Mouse (Mus musculus) naive thymus-derived CD4-positive, alpha-beta T cell, adult 2 months (primary cell): ENCODE measurements around the gene Cyb561d1.
A peak's percentile ranks its signal among the peaks of the same experiment; 100 is the strongest.
"Not testable (repeated sequence)": the region's sequence is repeated elsewhere in the genome, so short reads cannot be mapped to it uniquely, and the experiment has no call there.

Experiments used
- DNase-seq: peaks from one replicate; pipeline ENCODE4 v3.0.0-alpha.2; 2011; ENCODE audit warnings: low read depth

The Cyb561d1 gene

DNA sequence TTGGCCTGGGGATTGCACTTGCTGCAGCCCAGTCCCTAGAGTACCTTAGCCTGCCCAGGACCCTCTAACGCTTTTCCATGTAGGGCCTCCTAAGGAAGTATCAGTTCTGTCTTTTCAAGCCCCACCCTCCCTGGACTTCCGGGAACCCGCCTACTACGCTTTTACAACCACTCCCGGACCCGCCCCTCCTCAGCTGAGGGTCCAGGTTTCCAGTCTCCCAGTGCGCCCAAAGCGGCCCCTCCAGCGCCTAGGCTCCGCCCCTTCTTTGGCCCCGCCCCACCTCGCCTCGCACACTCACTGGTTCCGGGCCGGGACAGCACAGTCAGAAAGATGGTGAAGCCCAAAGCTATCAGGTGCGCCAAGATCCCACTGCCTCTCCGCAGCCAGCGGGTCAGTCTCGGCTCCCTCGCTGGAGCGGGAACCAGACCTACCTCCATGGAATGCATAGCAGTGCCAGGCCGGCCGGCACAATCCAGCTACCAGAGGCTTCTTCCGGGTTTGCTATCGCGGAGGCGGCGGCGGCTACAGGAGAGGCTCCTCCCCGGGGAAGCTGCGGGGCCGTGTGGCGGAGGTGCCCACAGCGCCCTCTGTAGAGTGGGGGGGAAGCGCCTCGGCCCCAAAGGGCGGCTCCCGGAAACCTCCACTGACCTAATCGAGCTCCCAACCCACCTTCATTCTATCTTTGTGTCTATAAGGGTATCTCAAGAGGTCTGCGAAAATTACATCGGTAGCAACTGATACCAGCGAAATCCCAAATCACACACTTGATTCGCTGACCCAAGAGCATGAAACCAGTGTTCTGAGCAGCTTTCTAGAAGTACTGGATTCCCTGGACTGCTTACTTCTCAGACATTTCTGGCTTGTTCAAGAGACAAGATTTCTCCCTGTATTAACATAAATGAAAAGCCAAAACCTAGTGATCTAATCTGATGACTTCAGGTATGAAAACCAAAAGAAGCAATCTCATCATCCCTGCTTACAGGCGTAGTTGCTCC is at the start of gene Cyb561d1:
Cyb561d1 (minus strand) TSS at position 884 of the 995 bp plus-strand sequence.
- DNase-seq: peak; percentile 93

- DNase-seq: no peak
Measured at GRCm38 (mm10) chr3:108246857-108247256, 45.8 kb upstream of the Cyb561d1 start.

DNA sequence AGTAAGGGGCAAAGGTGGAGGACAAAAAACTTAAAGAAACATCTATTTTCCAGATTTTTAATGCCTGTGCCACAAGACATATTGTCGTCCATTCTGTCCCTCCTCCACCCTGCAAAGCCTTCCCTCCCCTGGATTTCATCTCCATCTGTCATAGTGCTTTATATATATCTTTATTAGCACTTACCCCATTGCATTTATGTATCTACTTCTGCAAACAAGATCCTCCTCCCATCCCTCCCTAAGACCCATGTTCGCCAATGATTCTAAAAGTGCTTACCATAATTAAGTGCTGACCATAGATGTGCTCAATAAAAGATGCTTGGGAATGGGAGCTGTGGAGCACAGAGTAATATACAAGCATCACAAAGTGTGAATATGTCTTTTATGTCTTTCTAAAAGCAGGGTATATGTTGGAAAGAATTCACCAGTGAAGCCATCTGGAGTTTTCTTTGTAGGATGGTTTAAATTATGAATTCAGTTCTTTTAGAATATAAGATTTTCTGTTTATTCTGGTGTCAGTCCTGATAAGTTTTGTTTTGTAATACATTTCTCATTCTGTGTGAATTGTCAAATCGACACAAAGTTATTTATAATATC is 40.3 kb upstream of the Cyb561d1 start:
- DNase-seq: no peak

DNA sequence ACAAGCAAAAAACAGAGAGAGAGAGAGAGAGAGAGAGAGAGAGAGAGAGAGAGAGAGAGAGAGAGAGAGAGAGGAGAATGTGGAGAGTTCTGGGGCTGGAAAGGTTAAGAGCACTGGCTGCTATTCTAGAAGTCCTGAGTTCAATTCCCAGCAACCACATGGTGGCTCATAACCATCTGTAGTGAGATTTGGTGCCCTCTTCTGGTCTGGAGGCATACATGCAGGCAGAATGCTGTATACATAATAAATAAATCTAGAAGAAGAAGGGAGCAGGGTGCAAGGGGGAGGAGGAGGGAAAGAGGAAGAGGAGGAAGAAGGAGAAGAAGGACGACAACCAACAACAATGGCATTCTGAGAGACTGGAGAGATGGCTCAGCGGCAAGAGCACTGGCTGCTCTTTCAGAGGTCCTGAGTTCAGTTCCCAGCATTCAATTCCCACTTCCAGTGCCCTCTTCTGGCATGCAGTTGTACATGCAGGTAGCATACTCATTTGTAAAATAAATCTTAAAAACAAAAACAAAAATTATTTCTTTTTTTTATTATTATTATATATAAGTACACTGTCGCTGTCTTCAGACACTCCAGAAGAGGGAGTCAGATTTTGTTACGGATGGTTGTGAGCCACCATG is 36.6 kb upstream of the Cyb561d1 start:
- not testable (repeated sequence) for DNase-seq

DNA sequence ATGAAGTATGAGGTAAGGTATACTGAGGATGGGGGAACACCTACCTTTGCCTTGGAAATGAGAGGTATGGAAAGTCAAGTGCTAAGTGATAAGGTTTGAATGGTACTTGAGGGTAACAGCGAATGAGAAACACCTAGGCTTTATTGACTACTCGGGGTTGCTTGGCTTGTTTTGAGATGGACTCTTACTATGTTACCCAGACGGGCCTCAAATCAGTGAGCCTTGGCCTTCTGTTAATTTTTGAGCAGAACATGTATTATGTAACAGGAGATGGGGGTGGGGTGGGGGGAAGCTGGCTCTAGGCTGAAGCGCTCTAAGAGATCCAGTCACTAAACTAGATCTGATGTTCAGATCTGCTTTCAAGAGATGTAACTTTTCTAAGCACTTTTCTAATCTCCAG is 30.6 kb upstream of the Cyb561d1 start:
- DNase-seq: no peak

DNA sequence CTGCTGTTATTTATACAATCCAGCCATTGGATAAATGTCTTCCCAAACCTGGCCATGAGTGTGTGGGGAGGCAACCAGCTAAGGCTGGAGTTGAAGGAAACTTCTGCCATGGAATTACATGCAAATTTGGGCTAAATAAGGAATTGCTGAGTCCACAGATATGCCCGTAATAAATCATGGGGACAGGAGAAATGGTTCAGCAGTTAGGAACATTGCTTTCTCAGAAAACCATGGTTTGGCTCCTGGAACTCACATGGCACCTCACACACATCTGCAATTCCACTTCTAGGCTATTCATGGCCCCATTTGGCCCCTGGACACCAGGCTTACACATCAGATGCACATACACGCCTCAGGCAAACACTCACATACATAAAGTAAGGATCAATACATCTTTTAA is 26.5 kb upstream of the Cyb561d1 start:
- no peak for DNase-seq

GRCm38 (mm10) chr3:108226558-108227350 is 25.7 kb upstream of the Cyb561d1 start, which contains the start of gene Sypl2:
Gene Sypl2, minus strand, starts transcription at chr3:108226648.
- peak; percentile 42 for DNase-seq

DNA sequence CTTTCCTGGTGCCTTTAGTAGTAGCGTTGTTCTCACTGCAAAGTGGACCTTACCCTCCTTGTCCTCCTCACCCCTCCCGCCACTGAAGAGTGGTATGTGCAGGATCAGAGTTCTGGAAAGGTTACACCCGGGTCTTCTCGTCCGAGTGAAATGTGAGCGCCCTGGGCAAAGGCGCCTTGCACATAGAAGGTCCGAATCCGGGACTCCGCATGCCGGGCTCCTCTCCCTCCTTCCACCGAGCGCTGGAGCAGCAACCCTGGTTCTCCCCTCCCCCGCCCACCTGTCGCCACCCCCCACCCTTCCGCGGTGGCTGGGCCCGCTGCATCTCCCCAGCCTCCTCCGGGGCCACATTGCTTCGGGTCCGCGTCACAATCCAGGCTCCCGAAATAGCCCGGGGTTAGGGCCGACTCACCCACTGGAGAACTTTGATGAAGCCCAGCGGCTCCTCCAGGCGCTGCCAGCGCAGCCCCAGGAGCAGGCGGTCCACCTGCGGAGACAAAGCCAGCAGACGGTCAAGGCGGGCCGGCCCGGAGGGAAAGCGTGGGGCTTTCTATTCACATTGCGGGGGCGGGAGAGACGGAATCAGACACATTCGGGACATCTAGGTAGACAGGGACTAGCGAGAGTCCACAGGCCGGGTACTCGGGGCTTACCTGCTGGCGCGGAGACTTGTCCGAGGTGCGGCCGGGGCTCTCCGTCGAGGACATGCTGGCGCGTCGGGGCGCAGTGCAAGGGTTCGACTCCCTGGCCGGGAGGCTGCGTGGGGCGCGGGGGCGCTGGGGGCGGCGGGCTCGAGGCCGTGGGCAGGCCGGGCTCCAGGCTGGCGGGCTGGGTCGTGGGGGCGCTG is 24.9 kb upstream of the Cyb561d1 start:
- DNase-seq: peak; percentile 25

DNA sequence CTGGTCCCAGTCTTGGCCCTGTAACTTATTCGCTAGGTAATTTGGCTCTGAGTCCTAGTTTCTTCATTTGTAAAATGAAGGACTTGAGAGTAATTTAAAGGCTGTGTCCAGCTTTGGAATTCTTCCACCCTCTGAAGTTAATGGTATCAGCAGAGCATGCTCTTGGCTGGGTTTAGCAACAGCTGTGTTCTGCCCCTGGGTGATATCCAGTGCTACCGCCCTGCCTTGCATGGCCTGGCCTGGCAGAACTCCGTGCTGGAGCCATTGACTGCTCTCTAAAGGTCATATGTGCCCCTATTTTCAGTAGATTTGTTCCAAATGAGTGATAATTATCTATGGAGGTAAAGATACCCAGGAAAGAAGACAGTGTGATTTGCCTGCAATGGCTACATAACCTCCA is 19.6 kb upstream of the Cyb561d1 start:
- no peak for DNase-seq

- DNase-seq: no peak
Measured at GRCm38 (mm10) chr3:108214734-108215133, 13.7 kb upstream of the Cyb561d1 start.

GRCm38 (mm10) chr3:108212406-108212805 is 11.4 kb upstream of the Cyb561d1 start:
- DNase-seq: no peak

GRCm38 (mm10) chr3:108211845-108212244 is 10.8 kb upstream of the Cyb561d1 start:
- DNase-seq: no peak

- DNase-seq: no peak
Measured at GRCm38 (mm10) chr3:108210771-108211139, 9.7 kb upstream of the Cyb561d1 start, which contains the start of gene Atxn7l2. Gene Atxn7l2, minus strand, starts transcription at chr3:108210934.

- DNase-seq: peak; percentile 98
Measured at GRCm38 (mm10) chr3:108209946-108210770, 9.1 kb upstream of the Cyb561d1 start.

DNA sequence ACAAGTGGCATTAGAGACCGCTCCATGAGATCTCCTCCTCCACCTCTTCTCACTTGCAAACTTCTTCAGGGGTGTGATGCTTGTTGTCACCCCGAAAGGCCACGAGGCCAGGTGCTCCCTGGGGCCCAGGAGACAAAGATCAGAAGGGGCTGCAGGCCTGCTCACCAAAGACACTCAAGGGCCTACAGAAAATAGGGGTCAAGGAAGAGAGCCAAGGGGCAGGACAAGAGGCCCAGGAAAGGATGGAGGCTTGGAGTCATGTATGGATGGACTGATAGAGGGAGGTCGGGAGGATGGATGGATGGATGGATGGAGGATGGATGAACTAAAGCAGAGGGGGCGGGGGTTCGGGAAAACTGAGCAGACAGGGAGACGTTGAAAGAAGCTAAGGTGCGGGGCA is 8.5 kb upstream of the Cyb561d1 start:
- DNase-seq: peak; percentile 30

- no peak for DNase-seq
Measured at GRCm38 (mm10) chr3:108209001-108209400, 8.0 kb upstream of the Cyb561d1 start.

GRCm38 (mm10) chr3:108206731-108207375 is 5.8 kb upstream of the Cyb561d1 start:
- no peak for DNase-seq

- DNase-seq: no peak
Measured at GRCm38 (mm10) chr3:108205601-108206000, 4.6 kb upstream of the Cyb561d1 start.

DNA sequence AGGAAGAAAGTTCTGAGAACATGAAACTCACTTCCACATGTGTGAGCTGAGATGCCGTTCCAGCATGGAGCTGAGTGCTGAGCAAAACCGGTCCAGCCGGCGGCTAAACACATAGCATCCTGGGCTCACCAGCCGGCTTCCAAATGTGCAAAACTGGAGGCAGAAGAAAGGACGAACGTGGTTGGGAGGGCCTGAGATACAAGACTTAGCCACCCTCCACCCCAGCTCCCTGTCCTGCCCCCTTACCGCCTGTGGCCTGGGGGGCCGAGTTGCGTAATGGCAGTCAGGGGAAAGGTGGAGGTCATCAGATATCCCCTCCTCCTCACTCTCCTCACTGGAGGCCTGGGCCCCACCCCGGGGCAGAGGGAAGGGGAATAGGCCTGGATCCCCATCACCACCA is 3.5 kb upstream of the Cyb561d1 start:
- DNase-seq: no peak
